Mouse (Mus musculus) kidney, adult 2 months (tissue): Measurements from ENCODE around the gene Trmu.

Experiments
- CTCF ChIP-seq: fragments of 200-500 bp; conservative IDR thresholded peaks from 2 replicates; pipeline ENCODE4 v1.5.1; 2011; ENCODE audit warnings: low read depth, mild to moderate bottlenecking, control low read depth, low read length, moderate library complexity, mixed read lengths; ENCODE audit not compliant: insufficient read depth, insufficient read length
- POLR2A ChIP-seq: fragments of 200-500 bp; IDR thresholded peaks from one replicate; pipeline ENCODE4 v1.6.1; 2011; ENCODE audit warnings: low read depth, low read length, control low read depth

DNA sequence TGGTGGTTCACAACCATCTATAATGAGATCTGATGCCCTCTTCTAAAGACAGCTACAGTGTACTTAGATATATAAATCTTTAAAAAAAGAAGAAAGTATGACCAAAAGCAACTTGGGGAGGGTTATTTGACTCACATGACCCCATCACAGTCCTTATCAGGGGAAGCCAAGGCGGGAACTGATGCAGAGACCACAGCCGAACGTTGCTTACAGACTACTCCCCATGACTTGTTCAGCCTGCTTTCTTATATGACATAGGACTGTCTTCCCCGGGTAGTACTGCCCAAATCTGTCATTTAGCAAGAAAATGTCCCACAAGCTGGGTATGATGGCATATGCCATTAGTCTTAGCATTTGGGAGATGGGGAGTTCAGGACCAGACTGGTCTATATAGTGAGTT is 10.1 kb downstream of the Trmu start:
- no peak for TF ChIP-seq POLR2A
- no peak for TF ChIP-seq CTCF
